Mouse (Mus musculus) layer of hippocampus, adult 2 months (tissue): ENCODE measurements around the gene Hfe2. TPM values are rescaled to one million over a fixed set of nuclear protein-coding genes. Genes with fewer than 3 reads are reported as not detected.
"Not testable (repeated sequence)": the region's sequence is repeated elsewhere in the genome, so short reads cannot be mapped to it uniquely, and the experiment has no call there.

ENCODE experiments used
- DNase-seq, 2 experiments: peaks; one replicate each; pipeline ENCODE4 v3.0.0; 2022; ENCODE audit warnings: low spot score in 2 of 2
- H3K27ac ChIP-seq: fragments of 200-600 bp; 2 replicates; pipeline ENCODE4 v1.8.1; 2022
- H3K4me3 ChIP-seq: fragments of 200-600 bp; 2 replicates; pipeline ENCODE4 v1.8.1; 2022; ENCODE audit warnings: mild to moderate bottlenecking
- CTCF ChIP-seq: fragments of 200-600 bp; conservative IDR thresholded peaks from 2 replicates; pipeline ENCODE4 v1.8.1; 2022; ENCODE audit warnings: antibody characterized with exemption, mild to moderate bottlenecking, moderate library complexity
- total RNA-seq, 2 experiments: library from RNA; stranded (reverse); gene quantifications; 2 replicates each; pipeline ENCODE4 v1.2.3; 2021

Gene Hfe2
- total RNA-seq, 2 experiments from 2014 or later = 0.23 TPM; not detected in 1

- peak; percentile 82 to 85 for DNase-seq
- TF ChIP-seq CTCF = no peak; the same call in 1 of the 2 replicates
- Histone ChIP-seq H3K4me3 (peak overlapping the region; percentile 82), H3K27ac (peak overlapping the region; percentile 94)
Measured at GRCm38 (mm10) chr3:96499481-96500288, 25.3 kb upstream of the Hfe2 start.

- Histone ChIP-seq H3K4me3 (peak overlapping the region; percentile 82), H3K27ac (peak overlapping the region; percentile 94)
- TF ChIP-seq CTCF = no peak
- DNase-seq = peak; percentile 93 to 98
Measured at GRCm38 (mm10) chr3:96500289-96500621, 24.7 kb upstream of the Hfe2 start.

- TF ChIP-seq CTCF = no peak
- peak overlapping the region; percentile 94 for H3K27ac ChIP-seq
- peak; percentile 89 to 92 for DNase-seq
- peak overlapping the region; percentile 82 for H3K4me3 ChIP-seq
Measured at GRCm38 (mm10) chr3:96500691-96501265, 24.2 kb upstream of the Hfe2 start.

GRCm38 (mm10) chr3:96501391-96502115 is 23.4 kb upstream of the Hfe2 start:
- DNase-seq = peak; percentile 80 to 93
- no peak for TF ChIP-seq CTCF
- Histone ChIP-seq H3K4me3 (peak overlapping the region; percentile 82), H3K27ac (peak overlapping the region; percentile 94)

GRCm38 (mm10) chr3:96502181-96503082 is 22.5 kb upstream of the Hfe2 start:
- no peak for TF ChIP-seq CTCF
- Histone ChIP-seq H3K4me3 (peak overlapping the region; percentile 82), H3K27ac (peak overlapping the region; percentile 49; the same call in 1 of the 2 replicates)
- no peak for DNase-seq

GRCm38 (mm10) chr3:96503083-96503450 is 21.9 kb upstream of the Hfe2 start:
- peak; percentile 91 for TF ChIP-seq CTCF
- peak overlapping the region; percentile 82 for H3K4me3 ChIP-seq
- DNase-seq = peak; percentile 70 to 78
- peak overlapping the region; percentile 36; the same call in 1 of the 2 replicates for H3K27ac ChIP-seq

- TF ChIP-seq CTCF = no peak
- Histone ChIP-seq H3K27ac (no peak overlapping the region), H3K4me3 (no peak overlapping the region)
- no peak for DNase-seq
Measured at GRCm38 (mm10) chr3:96503946-96504345, 21.0 kb upstream of the Hfe2 start.

- no peak overlapping the region for H3K4me3 ChIP-seq
- no peak for TF ChIP-seq CTCF
- no peak overlapping the region for H3K27ac ChIP-seq
- DNase-seq = no peak
Measured at GRCm38 (mm10) chr3:96504931-96505330, 20.0 kb upstream of the Hfe2 start.

GRCm38 (mm10) chr3:96506396-96507047 is 18.4 kb upstream of the Hfe2 start:
- H3K27ac ChIP-seq = no peak overlapping the region
- H3K4me3 ChIP-seq = no peak overlapping the region
- TF ChIP-seq CTCF = no peak
- no peak for DNase-seq

GRCm38 (mm10) chr3:96507966-96508365 is 17.0 kb upstream of the Hfe2 start:
- H3K4me3 ChIP-seq, H3K27ac ChIP-seq, DNase-seq: not testable (repeated sequence)

- TF ChIP-seq CTCF = no peak
- Histone ChIP-seq H3K27ac (no peak overlapping the region), H3K4me3 (no peak overlapping the region)
- no peak for DNase-seq
Measured at GRCm38 (mm10) chr3:96520171-96520570, 4.8 kb upstream of the Hfe2 start.

- DNase-seq = no peak
- Histone ChIP-seq H3K4me3 (no peak overlapping the region), H3K27ac (no peak overlapping the region)
- peak; percentile 75 for TF ChIP-seq CTCF
Measured at GRCm38 (mm10) chr3:96522149-96522548, 2.8 kb upstream of the Hfe2 start.
